Mouse (Mus musculus) right cerebral cortex, postnatal 10 days (tissue): ENCODE measurements around the gene Taok2.
A peak's percentile ranks its signal among the peaks of the same experiment; 100 is the strongest.

Experiments used
- DNase-seq, 2 experiments: peaks; one replicate each; pipeline ENCODE4 v3.0.0; 2021; ENCODE audit warnings: low spot score in 2 of 2

Taok2 gene

DNA sequence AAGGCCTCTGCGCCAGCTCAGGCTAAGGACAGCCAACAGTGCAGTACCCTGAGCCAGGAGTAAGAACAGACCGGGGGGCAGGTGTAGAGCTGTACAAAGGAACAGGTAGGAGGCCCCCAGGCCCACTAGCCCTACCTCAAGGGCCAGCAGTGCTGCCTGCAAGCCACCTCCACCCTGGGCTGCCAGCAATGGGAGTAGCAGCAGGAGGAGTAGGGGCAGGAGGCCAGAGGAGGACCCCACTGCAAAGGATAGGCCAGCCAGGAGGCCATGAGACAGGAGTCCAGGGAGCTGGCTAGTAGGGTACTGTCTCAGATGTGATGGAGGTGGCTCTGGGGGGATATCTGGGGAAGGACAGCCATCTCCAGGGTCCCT, 14.0 kb downstream of the Taok2 start:
- DNase-seq = no peak

DNA sequence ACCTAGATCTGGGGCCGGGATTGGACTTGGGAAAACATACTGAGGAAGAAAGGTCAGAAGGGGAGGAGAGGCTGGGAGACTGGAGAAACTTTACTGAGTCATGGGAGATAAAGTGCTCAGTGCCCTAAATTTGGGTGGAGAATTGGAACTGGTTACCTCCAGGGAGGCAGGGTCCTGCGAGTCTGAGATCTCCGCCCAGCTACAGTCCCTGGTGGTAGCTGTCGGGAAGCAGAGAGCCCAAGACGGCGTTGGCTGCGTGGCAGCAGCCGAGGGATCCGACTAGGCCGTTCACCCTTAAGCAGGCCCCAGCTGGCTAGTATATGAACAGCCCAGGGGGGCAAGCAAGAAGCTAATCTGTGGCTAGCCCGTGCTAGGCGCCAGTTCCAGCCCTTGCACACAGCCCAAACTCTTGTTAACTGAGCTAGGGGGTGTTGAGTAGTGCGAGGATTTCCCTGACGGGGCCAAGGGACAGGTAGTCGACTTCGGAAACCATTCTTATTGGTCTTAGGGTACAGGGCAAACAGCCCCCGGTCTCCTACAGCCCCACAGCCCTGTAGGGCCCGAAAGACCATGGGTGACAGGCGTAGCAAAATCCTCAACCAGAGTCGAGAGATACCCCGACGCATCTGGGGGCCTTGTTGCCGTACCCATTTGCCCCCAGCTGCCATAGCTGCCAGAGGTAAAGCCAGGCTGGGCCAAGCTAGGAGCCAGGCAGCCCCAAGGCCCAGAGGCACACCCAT, 14.6 kb downstream of the Taok2 start:
- no peak for DNase-seq

DNA sequence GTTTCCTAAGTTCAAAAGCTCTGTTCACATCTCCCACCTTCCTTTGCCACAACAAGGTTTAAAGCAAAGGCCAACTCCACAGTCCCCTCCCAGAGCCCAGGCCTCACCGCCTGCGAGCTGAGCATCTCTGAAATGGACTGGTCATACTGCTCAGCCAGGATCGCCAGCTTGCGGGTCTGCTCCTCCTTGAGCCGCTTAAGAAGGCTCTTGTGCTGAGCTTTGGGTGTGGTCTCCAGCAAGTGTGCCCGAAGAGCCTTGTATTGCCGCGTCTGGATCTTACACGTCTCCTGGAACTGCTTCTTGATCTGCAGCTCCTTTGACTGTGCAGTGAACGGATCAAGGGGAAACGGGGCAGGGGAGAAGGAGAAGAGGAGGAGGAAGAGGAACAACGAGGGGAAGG, 16.5 kb downstream of the Taok2 start:
- DNase-seq = no peak

DNA sequence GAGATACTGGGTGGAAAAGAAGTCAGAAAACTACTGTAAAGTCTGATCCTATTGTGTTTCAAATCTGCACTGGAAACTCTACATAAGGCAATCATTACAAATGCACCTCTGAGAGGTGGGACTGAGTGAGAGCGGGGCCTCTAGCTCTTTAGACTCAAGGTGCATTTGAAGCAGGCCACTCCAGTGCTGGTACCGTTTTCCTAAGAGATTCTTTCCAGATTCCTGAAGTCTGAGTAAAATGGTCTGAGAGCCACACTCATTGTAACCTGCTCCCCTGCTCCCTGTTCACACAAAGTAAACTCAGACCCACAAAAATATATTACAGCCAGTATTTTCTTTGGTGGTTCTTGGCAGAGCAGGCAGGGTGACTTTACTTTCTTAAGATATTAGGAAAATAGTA, 17.0 kb downstream of the Taok2 start:
- no peak for DNase-seq

DNA sequence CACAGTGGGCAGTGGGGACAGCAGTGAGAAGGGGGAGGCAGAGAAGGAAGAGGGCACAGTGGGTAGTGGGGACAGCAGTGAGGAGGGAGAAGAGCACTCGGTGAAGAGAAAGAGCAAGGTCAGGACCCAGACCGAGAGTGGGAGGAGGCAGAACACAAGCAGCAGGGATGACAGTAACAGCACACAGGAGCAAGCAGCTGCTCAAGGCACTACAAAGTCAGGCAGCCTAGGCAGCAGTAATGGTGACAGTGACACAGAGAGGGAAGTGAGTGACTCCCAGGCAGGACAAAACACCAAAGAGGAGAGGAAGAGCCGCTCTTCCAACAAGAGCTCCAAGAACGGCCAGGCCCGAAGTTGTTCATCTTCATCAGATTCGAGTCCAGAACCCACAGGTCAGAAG, 20.7 kb downstream of the Taok2 start:
- no peak for DNase-seq

DNA sequence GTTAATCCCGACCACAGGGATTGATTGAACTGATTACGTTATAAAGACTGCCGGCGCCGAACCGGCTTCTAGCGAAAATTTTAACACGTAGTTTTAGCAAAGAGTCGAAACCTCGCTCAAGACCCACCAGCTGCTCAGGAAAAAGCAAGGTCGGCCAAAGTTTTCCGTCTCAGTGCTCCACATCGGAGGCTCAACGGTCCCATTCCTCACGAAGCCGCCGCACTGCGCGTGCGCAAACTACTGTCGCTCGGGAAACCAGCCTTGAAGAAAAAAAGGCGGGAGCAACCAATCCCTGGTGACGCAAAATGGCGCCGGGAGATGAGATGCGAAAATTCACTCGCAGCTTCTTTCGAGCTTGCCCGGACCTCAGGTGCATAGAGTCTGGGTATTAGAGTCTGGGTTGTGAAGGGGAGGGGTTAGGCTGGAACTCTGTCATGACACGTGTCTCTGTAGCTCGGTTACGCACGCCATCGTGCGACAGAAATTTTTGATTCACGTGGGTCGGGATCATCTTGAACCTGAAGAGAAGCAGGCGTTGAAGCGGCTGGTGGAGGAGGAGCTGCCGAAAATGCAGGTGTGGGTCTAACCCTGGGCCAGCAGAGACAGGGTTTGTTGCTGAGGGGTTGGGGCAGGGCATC, 22.2 kb downstream of the Taok2 start, which contains the start of gene Ino80e:
Gene Ino80e, minus strand, starts transcription at position 231 of the 638 bp plus-strand sequence.
- DNase-seq = peak; percentile 97 to 98

DNA sequence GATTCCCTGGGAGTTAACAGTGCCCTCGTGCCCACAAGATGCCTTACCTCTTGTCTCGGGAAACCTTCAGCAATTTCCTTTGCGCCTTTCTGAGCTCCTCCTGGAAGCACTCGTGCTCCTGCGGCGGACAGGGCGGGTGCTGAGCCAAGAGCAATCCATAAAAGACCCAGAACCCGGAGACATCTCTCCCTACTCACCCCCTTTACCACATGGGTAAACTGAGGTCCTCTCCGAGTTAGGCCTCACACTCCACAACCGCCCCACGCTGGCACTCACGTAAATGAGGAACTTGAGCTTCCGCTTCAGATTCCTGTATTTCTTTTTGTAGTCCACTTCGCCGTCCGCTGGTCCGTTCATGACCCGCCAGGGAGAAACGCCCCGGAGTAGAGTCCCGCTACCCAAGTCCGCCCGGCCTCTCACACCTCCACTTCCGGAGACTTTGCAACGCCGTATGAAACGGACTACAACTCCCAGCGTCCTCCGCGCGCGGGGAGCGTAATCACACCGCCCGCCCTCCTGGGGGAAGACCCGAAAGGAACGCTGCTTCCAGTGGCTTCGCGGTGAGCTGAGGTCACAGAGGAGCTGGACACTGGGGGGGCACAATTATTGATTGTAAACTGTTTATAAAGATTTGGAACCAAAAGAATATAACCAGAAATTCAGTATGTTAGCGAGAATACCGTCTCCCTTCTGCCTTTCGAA, 22.9 kb downstream of the Taok2 start, which contains the start of gene Hirip3:
Gene Hirip3, plus strand, starts transcription at position 544 of the 702 bp plus-strand sequence.
- DNase-seq = peak; percentile 96 to 97

DNA sequence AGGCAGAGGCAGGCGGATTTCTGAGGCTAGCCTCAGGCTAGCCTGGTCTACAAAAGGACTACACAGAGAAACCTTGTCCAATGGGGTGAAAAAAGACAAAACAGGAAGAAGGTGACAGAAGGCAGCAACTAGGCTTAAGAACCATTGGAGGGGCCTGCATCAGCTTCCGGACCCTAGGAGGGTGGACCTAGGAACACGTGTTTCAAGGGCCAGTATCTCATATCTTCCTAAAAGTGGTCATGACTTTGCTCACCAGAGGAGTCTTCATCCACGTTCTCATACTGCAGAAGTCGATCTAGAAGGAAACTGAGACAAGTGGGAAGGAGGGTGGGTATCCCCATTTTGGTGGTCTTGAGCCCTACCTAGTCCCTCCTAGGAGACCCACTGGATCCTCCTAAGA, 23.5 kb downstream of the Taok2 start:
- no peak for DNase-seq

DNA sequence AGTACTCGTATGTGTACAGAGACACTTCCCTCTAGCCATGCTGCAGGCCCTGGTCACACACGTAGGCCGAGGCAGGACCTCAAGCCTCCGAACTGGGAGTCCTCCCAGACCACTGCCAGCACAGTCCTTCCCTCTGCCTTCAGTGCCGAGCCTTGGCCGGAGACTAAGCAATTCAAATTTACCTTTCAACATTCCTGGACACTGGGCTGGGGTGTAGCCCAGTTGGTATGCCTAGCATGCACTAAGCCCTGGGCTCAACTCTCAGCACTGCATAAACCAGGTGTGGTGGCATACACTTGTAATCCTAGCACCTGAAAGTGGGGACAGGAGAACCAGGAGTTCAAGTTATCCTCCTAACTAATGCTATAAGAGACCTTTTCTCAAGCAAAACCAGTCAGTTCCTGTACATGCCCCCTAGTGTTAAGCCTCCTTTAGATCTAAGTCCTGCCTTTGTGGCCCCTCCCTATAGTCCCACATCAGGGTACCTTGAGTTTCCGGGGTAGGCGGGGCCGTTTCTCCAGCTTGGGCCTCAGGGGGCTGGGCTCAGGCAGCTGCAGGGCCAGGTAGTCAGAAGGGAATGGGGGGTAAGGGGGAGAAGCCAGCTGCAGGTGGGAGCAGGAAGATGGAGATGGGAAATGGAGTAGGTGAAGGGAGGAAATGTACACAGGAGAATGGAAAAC, 27.6 kb downstream of the Taok2 start:
- no peak for DNase-seq

DNA sequence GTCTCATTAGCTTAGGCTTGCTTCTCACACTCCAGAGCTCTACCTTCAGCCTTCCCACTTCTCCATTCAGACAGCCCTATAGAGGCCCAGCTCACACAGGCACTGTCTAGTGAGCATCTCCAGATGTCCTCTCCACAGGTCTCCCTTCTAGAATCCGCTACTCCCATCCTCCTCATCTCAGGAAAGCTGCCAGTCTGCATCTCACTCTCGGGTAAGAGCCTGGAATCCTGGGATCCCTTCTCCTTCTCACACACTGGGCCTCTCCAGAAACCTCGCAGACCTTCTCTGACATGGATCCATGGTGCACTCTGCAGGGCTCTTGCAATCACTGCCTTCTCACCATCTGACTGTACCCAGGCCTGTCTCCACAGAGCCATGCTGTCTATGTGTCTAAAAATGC, 28.9 kb downstream of the Taok2 start:
- DNase-seq = no peak

DNA sequence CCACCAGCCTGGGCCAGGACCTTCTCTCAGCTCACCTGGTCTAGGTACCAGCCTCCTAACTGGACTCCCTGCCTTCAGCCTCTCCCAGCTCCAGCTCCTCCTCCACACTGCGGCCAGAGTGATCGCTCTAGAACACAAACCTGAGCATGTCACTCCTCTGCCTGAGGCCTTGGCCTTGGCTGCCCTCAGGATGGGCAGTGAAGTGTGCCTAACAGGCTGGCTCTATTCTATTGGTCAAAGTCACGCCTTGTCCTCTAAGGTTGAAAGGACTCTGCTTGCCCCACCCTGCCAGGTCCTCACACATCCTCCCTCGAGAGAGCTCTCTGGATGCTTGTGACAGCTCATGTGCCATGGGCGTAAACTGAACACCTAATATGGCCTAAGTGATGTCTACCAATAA, 31.0 kb downstream of the Taok2 start:
- no peak for DNase-seq

DNA sequence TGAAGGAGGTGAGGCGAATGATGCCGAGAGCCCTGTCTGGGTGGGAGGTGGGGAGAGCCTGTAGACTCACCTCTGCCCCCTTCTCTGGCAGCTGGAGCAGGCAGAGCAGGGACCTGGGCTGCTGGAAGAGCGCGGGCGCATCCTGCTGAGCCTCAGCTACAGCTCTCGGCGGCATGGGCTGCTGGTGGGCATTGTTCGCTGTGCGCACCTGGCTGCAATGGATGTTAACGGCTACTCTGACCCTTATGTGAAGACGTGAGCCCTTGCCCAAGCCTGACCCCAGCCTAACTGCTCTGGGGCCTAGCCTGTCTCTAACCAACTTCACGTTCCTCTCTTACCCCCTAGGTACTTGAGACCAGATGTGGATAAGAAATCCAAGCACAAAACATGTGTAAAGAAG, 33.3 kb downstream of the Taok2 start:
- peak in 1 of 2 experiments; percentile 21 for DNase-seq

DNA sequence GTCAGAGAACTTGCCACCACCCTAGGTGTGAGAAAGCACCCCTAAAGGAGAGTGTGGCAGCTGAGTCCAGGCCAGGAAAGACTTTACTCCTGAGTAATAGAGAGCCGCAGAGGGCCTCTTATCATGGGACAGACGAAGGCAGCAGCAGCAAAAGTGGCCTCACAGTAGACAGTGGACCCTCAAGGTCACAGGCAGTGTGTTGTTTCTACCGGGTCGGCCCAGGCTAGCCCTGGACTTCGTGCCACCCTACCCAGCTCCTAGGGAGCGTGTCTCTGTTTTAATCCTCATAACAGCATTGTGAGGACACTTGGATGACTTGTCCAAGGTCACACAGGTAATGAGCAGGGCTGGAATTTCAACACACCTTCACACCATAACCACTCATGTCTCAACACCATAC, 34.3 kb downstream of the Taok2 start:
- DNase-seq = peak in 1 of 2 experiments; percentile 17

DNA sequence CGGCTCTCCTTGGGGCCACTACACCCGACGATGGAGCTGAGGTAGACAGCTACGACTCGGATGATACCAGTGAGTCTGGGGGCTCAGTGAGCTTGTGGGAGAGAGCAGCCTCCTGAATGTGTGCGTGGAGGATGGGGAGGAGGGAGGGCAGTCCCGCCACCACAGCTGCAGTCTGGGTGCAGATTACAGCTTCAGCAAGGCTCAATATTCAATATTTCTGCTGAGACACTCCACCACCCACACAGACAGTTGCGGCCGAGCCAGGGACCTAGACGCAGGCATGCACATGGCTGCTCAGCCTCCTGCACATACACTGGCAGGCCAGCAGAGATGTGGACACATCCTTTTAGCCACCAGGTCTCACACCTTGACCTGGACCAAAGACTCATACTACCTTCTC, 35.7 kb downstream of the Taok2 start:
- DNase-seq = peak; percentile 72 to 75

DNA sequence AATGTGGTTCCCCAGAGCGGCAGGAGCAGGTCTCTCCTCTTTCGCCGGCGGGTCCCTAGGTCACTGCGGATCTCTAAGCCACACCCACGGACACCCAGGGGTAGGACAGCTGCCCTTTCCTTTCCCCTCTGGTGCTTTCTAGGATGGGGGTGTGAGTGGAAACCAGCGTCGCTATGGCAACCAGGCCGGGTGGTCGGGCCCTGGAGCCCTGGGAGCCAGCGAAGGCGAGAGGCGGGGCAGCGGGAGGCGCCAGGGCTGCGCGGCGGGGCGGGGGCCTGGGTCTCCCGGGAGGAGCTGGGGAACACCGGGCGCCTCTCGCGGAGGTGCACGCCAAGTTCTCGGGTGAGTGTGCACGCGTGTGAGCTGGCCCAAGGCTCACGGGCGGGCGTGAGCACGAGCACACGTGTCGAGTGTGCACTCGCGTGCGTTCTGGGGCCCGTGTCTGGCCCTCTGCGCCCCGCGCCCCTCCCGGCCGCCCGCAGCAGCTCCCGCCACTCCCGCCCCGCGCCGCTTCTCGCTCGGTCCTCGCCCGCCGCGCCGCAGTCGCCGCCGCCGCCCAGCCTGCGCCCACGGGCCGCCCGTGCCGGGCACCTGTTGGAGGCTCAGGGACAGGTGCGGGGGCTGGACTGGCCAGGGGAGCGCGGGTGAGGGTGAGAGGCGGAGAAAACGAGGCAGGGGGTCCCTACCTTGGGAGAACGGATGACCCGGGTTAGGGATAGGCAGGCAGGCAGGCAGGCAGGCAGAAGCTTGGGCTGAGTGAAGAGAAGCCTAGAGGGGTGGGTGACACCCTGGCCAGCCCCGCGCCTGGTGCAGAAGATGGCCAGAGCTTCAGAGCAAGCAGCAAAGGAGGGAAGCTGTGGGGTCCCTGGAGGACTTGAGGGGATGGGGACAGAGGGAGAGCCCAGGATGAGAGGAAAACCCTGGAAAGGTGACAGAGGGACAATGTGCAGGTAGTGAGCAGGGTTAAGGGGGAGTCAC, 36.8 kb downstream of the Taok2 start:
- DNase-seq = peak; percentile 68 to 69

DNA sequence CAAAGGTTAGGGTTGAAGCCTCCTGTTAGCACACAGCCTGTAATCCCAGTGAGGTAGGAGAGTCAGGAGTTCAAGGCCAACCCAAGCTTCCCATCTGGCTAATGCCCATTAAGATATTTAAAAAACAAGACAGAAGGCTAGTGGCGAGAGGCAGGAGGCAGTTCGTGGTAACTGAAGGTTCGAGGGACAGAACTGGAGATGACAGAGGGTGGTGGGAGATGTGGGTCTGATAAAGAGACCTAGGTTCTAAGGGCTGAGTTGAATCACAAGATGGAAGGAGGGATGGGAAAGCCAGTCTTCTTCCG, 37.4 kb downstream of the Taok2 start, which contains the start of gene Doc2a:
Gene Doc2a, plus strand, starts transcription at position 301 of the 305 bp plus-strand sequence.
- no peak for DNase-seq

DNA sequence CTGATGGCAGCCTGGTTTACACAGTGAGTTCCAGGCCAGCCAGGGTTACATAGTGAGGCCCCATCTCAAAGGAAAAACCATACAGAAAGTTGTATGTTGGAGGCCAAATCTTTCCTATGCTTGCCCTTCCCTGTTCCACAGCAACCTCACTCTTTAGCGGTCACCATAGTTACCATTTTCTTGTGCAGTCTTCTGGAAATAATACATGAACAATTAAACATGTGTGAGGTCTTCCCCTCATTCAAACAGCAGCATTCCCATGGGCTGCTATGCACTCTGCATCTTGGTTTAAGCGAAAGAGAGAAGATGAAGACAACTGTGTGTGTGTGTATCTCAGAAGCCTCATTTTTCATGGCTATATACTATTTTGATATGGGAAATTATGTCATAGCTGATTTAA, 39.0 kb downstream of the Taok2 start:
- DNase-seq = no peak

DNA sequence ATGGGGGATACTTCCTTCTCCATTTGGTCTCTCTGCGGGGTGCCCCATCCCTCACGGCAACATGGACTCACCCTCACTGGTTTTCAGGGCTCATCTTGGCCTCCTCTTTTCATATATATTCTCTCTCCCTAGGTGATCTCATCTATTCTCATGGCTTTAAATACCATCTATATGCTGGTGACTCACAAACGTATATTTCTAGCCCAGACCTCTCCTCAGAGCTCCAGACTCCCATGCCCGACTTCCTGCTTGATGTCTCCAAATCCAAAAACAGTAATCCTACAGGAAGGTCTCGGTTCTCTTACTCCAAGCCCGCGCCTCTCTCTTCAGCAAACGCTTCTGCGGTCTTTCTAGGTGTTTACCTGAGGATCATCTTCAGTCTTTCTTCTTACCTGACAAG, 41.2 kb downstream of the Taok2 start:
- no peak for DNase-seq

DNA sequence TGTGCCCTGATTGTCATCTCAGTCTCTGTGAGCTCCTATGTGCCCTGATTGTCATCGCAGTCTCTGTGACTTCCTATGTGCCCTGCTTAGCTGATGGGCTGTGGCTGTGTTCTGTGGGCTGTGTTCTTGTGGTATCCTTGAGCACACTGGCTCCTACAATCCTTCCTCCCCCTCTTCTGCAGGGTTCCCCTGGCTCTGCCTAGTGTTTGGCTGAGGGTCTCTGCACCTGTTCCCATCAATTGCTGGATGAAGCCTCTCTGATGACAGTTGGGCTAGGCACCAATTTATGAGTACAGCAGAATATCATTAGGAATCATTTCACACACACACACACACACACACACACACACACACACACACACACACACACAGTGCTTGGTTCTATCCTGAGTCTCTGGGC, 51.2 kb downstream of the Taok2 start:
- no peak for DNase-seq

DNA sequence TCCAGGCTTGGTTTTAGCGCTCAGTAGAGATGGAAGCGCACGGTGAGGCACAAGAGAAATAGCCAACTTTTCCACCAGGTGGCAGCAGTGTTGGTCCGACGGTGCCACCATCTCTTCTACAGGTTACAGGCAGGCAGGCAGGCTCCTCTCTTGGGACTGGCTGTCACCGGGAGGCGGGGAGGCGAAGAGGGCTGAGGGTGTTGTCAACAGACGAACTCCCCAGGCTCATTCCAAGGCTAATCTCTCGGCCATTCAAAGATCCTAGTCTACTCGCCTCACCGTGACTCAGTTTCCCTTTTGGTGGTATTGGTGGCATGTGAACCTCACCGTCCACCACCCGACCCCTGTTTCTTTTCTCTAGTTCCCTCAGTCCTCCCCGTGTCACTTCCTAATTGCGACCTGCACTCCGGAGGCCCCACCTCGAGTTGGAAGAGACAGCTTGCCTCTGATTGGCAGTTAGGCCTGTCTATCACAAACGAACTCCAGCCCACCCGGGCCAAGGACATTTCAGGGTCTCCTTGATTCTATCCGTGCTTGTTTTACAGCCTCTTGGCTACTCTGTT, 52.4 kb downstream of the Taok2 start:
- DNase-seq = peak; percentile 85 to 86

DNA sequence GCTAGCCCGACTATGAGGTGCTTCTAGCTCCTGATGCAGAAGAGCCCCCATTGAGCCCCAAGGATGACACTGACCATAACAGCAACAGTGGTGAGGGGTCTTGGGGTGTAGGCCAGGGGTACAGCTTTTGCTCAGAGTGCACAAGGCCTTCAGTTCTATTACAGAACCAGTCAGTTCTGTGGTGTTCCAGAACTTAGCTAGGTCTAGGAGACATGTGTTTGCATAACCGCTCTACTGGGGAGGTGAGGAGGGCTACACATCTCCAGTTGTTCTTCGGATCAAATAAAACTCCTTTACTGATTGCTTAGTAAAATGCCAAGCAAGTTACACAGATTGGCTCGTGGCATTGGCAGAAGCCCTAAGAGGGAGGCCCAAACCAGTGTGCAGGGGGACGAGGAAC, 53.0 kb downstream of the Taok2 start, which contains the start of gene 4930451I11Rik:
Gene 4930451I11Rik, minus strand, starts transcription at position 101 of the 400 bp plus-strand sequence.
- DNase-seq = no peak
